Mouse (Mus musculus) spleen, adult 2 months (tissue): ENCODE data around the gene Cadm1.

Experiments
- CTCF ChIP-seq: fragments of 200-500 bp; IDR thresholded peaks from 2 replicates; pipeline ENCODE4 v1.5.1; 2011; ENCODE audit warnings: mild to moderate bottlenecking, inconsistent platforms; ENCODE audit not compliant: insufficient read depth, insufficient read length, insufficient replicate concordance; ENCODE audit errors: extremely low read depth
- POLR2A ChIP-seq: fragments of 200-500 bp; IDR thresholded peaks from 2 replicates; pipeline ENCODE4 v1.6.1; 2011; ENCODE audit warnings: low read depth, low read length, inconsistent platforms

DNA sequence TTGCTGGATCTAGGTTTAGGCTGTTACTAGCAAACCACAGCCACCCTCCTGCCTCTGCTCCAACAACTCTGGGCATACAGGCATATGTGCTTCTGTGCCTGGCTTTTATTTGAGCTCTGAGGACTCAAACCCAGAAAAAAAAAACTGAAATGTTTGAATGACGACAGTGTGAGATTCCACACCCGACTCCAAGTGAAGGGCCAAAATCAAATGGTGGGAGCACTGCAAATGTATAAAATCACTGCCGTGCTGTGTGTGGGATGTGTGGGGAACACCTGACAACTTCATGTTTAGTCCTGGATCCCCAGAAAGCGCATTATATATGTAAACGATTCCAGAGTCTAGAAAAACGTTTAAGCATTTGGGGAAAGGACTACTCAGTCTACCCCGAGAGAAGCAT lies 373.7 kb downstream of the Cadm1 start:
- TF ChIP-seq POLR2A (no peak), CTCF (no peak)
